Mouse (Mus musculus) hindbrain, embryonic 12.5 days (tissue): ENCODE measurements around the gene Polr2c. TPM values are rescaled to one million over a fixed set of nuclear protein-coding genes. Genes with fewer than 3 reads are reported as not detected.
"Not testable (repeated sequence)": the region's sequence is repeated elsewhere in the genome, so short reads cannot be mapped to it uniquely, and the experiment has no call there.

Experiments used
- ATAC-seq: fragments of 200-750 bp; cut with Nextera tagmentation; 2 replicates; pipeline ENCODE4 v1.8.0; 2017; ENCODE audit warnings: moderate TSS enrichment; ENCODE audit not compliant: low FRiP score
- H3K27ac ChIP-seq: fragments of 300-500 bp; sonication (generic); 2 replicates; pipeline ENCODE4 v1.5.1; 2016; ENCODE audit warnings: mild to moderate bottlenecking
- H3K27me3 ChIP-seq: fragments of 300-500 bp; sonication (generic); 2 replicates; pipeline ENCODE4 v1.6.1; 2016; ENCODE audit warnings: mild to moderate bottlenecking
- H3K36me3 ChIP-seq: fragments of 300-500 bp; sonication (generic); 2 replicates; pipeline ENCODE4 v1.6.1; 2016; ENCODE audit warnings: mild to moderate bottlenecking
- H3K4me1 ChIP-seq: fragments of 300-500 bp; sonication (generic); 2 replicates; pipeline ENCODE4 v1.6.1; 2016
- H3K4me2 ChIP-seq: fragments of 300-500 bp; sonication (generic); replicated peaks from 2 replicates; pipeline ENCODE4 v1.6.1; 2016; ENCODE audit warnings: mild to moderate bottlenecking
- H3K4me3 ChIP-seq: fragments of 300-500 bp; sonication (generic); 2 replicates; pipeline ENCODE4 v1.5.1; 2016; ENCODE audit warnings: mild to moderate bottlenecking
- H3K9ac ChIP-seq: fragments of 300-500 bp; sonication (generic); 2 replicates; pipeline ENCODE4 v1.6.1; 2016; ENCODE audit warnings: mild to moderate bottlenecking, moderate library complexity
- H3K9me3 ChIP-seq: fragments of 300-500 bp; sonication (generic); replicated peaks from 2 replicates; pipeline ENCODE4 v1.6.1; 2016; ENCODE audit warnings: mild to moderate bottlenecking
- WGBS: fragments of 180-500 bp; shearing (Covaris S2); methylation state at CpG from one replicate; pipeline ENCODE4 v1.1.7; 2016; 5-methylcytosine and 5-hydroxymethylcytosine counted together
- polyA plus RNA-seq: library from polyadenylated mRNA; unstranded; fragments of >200 nt; fragmentation: Nextera tagmentation; extraction: Ambion mirVana; gene quantifications from 2 replicates; pipeline ENCODE4 v1.2.1, GENCODE M21; 2016

Polr2c gene
- polyA plus RNA-seq, 1 experiment from 2014 or later: 129 TPM

DNA sequence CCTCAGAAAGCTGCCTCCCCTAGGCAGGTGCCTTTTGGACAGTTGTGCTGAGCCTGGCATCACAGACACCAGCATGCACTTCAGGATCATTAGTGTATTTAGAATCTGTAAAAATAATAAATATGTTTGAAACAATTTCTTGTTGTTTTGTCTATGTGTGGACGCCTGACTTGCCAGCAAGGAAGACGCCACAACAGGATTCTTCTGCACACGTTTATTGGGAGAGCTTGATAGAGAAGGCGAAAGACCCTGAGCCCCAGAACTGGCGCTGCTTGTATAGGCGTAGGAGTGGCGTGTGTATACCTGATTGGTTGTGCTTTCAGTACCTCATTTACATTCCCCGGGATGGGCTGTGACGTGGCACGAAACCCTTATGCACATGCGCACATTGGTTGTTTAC, 2.5 kb upstream of the Polr2c start:
- not testable (repeated sequence) for H3K27ac ChIP-seq, H3K9ac ChIP-seq, ATAC-seq, H3K4me2 ChIP-seq, H3K4me3 ChIP-seq, H3K9me3 ChIP-seq, H3K27me3 ChIP-seq
- Histone ChIP-seq H3K36me3 (peaks cover 40% of the 10 kb centered on the region), H3K4me1 (peaks cover 16% of the 10 kb centered on the region)
- 86% methylated on average over 11 of the region's 11 CpGs for WGBS

- 33% methylated on average over 5 of the region's 5 CpGs for WGBS
- no peaks in the 10 kb centered on the region for H3K27me3 ChIP-seq
- no peak overlapping the region for H3K27ac ChIP-seq
- H3K9ac ChIP-seq: no peak overlapping the region
- peak overlapping the region; percentile 87; the same call in 1 of the 2 replicates for H3K4me2 ChIP-seq
- peak; percentile 24; the same call in 1 of the 2 replicates for ATAC-seq
- peaks cover 16% of the 10 kb centered on the region for H3K4me1 ChIP-seq
- peaks cover 38% of the 10 kb centered on the region for H3K36me3 ChIP-seq
- peak overlapping the region; percentile 97; the same call in 1 of the 2 replicates for H3K4me3 ChIP-seq
- H3K9me3 ChIP-seq: no peaks in the 10 kb centered on the region
These were observed 272 bp upstream of the Polr2c start for GRCm38 (mm10) chr8:94857011-94857345.

- H3K9ac ChIP-seq: no peak overlapping the region
- WGBS: 75% methylated on average over 8 of the region's 8 CpGs
- H3K9me3 ChIP-seq: no peaks in the 10 kb centered on the region
- H3K4me2 ChIP-seq: no peak overlapping the region
- H3K4me1 ChIP-seq: peaks cover 16% of the 10 kb centered on the region
- peaks cover 60% of the 10 kb centered on the region for H3K36me3 ChIP-seq
- no peak overlapping the region for H3K4me3 ChIP-seq
- H3K27ac ChIP-seq: no peak overlapping the region
- no peaks in the 10 kb centered on the region for H3K27me3 ChIP-seq
- no peak for ATAC-seq
These were observed 4.2 kb downstream of the Polr2c start for GRCm38 (mm10) chr8:94861352-94861910.

DNA sequence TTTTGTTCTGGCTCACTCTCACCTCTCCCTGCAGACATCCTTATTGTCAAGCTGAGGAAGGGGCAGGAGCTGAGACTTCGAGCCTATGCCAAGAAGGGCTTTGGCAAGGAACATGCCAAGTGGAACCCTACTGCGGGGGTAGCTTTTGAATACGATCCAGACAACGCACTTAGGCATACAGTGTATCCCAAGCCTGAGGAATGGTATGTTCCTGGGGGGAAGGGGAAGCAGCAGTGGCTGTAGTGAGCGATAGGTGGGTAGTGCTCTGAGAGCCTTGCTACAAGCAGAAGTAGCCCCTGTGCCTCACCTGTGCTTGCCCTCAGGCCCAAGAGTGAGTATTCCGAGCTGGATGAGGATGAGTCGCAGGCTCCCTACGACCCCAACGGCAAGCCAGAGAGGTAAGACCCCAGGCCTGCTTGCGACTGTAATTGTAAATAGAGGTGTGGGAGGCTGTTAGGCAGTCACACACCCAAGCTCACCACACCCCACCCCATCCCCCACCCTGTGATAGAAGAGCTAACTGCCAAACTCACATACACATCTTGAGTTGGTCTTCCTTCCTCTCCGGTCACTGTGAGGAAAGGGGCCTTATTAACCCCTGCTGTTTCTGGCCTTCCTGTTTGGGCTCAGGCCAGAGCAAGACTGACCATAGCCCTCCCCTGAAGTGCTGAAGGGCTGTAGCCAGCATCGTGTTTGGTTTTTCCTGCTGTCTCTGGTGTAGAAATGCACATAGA, 5.4 kb downstream of the Polr2c start:
- Histone ChIP-seq H3K27me3 (no peaks in the 10 kb centered on the region), H3K9ac (no peak overlapping the region), H3K4me2 (no peak overlapping the region), H3K9me3 (no peaks in the 10 kb centered on the region), H3K27ac (no peak overlapping the region), H3K4me1 (peaks cover 16% of the 10 kb centered on the region), H3K36me3 (peaks cover 66% of the 10 kb centered on the region), H3K4me3 (no peak overlapping the region)
- no peak for ATAC-seq
- 89% methylated on average over 12 of the region's 12 CpGs for WGBS

GRCm38 (mm10) chr8:94863897-94864673, 6.8 kb downstream of the Polr2c start:
- Histone ChIP-seq H3K27me3 (no peaks in the 10 kb centered on the region), H3K9ac (no peak overlapping the region), H3K27ac (no peak overlapping the region), H3K4me2 (no peak overlapping the region), H3K9me3 (no peaks in the 10 kb centered on the region), H3K4me1 (peaks cover 14% of the 10 kb centered on the region), H3K36me3 (peaks cover 70% of the 10 kb centered on the region), H3K4me3 (no peak overlapping the region)
- 77% methylated on average over 10 of the region's 10 CpGs for WGBS
- no peak for ATAC-seq

- peaks cover 66% of the 10 kb centered on the region for H3K36me3 ChIP-seq
- 80% methylated on average over 10 of the region's 10 CpGs for WGBS
- no peak overlapping the region for H3K4me3 ChIP-seq
- no peak overlapping the region for H3K4me2 ChIP-seq
- peaks cover 10% of the 10 kb centered on the region; the same call in 1 of the 2 replicates for H3K27me3 ChIP-seq
- ATAC-seq: no peak
- H3K9ac ChIP-seq: no peak overlapping the region
- H3K9me3 ChIP-seq: no peaks in the 10 kb centered on the region
- H3K27ac ChIP-seq: 0 out of 2 replicates have a peak overlapping the region, but pooled peaks have one; percentile 1
- H3K4me1 ChIP-seq: peaks cover 20% of the 10 kb centered on the region
These were observed 8.0 kb downstream of the Polr2c start for GRCm38 (mm10) chr8:94865292-94865691.

- Histone ChIP-seq H3K9me3 (no peaks in the 10 kb centered on the region), H3K27ac (no peak overlapping the region), H3K4me1 (peaks cover 33% of the 10 kb centered on the region), H3K4me2 (no peak overlapping the region), H3K9ac (no peak overlapping the region), H3K36me3 (peaks cover 51% of the 10 kb centered on the region), H3K27me3 (peaks cover 13% of the 10 kb centered on the region; the same call in 1 of the 2 replicates), H3K4me3 (no peak overlapping the region)
- no peak for ATAC-seq
- 88% methylated on average over 9 of the region's 9 CpGs for WGBS
These were observed 9.7 kb downstream of the Polr2c start for GRCm38 (mm10) chr8:94866921-94867320.

DNA sequence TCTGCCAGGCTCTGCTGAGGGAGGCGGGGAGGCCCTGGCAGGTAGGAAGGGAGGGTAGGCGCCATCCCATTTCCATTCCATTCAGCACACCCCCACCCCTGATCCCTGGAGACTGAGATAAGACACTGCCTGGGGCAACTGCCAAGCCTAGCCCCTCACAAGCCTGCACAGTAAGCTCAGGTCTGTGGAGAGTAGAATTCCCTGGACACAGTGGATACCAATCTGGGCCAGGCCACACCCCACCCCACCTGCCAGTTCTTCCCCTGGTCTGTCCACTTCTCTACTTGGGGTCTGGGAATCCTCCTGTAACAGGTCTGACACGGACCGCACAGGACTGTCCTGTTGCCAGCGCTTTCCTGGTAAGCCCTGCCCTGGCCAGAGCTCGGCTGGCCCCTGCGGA, 11.9 kb downstream of the Polr2c start:
- H3K36me3 ChIP-seq: peaks cover 33% of the 10 kb centered on the region
- peak overlapping the region; percentile 44 for H3K9ac ChIP-seq
- H3K4me2 ChIP-seq: peak overlapping the region; percentile 78
- 54% methylated on average over 7 of the region's 7 CpGs for WGBS
- peak overlapping the region; percentile 54 for H3K4me3 ChIP-seq
- H3K4me1 ChIP-seq: peaks cover 40% of the 10 kb centered on the region
- no peak for ATAC-seq
- H3K27ac ChIP-seq: no peak overlapping the region; the same call in 1 of the 2 replicates
- peaks cover 16% of the 10 kb centered on the region for H3K27me3 ChIP-seq
- no peaks in the 10 kb centered on the region for H3K9me3 ChIP-seq

- H3K27me3 ChIP-seq: peaks cover 25% of the 10 kb centered on the region
- WGBS: 10% methylated on average over 4 of the region's 4 CpGs
- no peak for ATAC-seq
- H3K9me3 ChIP-seq: no peaks in the 10 kb centered on the region
- peak overlapping the region; percentile 72 for H3K9ac ChIP-seq
- peak overlapping the region; percentile 54 for H3K4me3 ChIP-seq
- H3K36me3 ChIP-seq: peaks cover 24% of the 10 kb centered on the region
- H3K4me2 ChIP-seq: peak overlapping the region; percentile 78
- H3K27ac ChIP-seq: no peak overlapping the region
- peaks cover 47% of the 10 kb centered on the region for H3K4me1 ChIP-seq
These were observed 12.8 kb downstream of the Polr2c start for GRCm38 (mm10) chr8:94870003-94870402.

- H3K4me2 ChIP-seq: peak overlapping the region; percentile 78
- peak overlapping the region; percentile 54 for H3K4me3 ChIP-seq
- H3K27ac ChIP-seq: peak overlapping the region; percentile 48; the same call in 1 of the 2 replicates
- peak overlapping the region; percentile 72 for H3K9ac ChIP-seq
- peak; percentile 64 for ATAC-seq
- peaks cover 30% of the 10 kb centered on the region for H3K27me3 ChIP-seq
- 4% methylated on average over 22 of the region's 22 CpGs for WGBS
- H3K9me3 ChIP-seq: no peaks in the 10 kb centered on the region
- H3K4me1 ChIP-seq: peaks cover 53% of the 10 kb centered on the region
- peaks cover 18% of the 10 kb centered on the region for H3K36me3 ChIP-seq
These were observed 13.3 kb downstream of the Polr2c start for GRCm38 (mm10) chr8:94870474-94871107.

DNA sequence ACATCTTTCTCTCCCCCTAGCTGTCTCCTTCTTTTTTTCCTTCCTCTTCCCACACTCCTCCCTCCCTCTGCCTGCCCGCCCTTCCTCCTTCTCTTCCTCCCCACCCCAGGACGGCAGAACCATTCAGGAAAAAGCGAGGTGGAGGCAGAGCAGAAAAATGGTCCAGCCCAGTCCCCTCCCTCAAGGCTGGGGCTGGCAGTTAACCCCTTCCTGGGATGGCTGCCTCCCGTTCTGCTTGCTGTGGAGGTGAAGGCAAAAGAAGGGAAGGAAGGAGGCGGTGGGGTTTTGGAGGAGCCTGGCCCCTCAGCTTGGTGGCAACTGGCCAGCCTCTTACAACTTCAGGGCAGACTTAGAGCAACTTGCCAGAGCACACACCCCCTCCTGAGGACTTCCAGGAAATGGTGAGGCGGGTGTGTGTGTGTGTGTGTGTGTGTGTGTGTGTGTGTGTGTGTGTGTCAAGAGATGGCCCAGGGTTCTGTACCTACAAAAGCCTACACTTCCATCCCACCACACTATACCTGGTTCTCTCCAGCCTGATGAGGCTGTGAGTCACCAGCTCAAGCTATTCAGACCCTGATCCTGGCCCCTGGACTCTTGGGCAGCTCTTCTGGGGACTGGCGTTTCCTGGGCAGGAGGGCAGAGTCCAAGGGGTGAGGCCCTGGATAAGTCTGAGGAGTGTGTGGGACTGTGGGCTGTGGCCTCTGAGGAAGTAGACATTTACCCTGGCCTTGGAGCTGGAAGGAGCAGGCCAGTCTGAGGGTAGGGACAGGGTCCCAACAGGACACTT, 14.1 kb downstream of the Polr2c start:
- H3K9ac ChIP-seq: peak overlapping the region; percentile 72
- peak overlapping the region; percentile 69 for H3K27ac ChIP-seq
- peaks cover 11% of the 10 kb centered on the region for H3K36me3 ChIP-seq
- 17% methylated on average over 6 of the region's 7 CpGs for WGBS
- peak overlapping the region; percentile 78 for H3K4me2 ChIP-seq
- H3K27me3 ChIP-seq: peaks cover 30% of the 10 kb centered on the region
- peaks cover 58% of the 10 kb centered on the region for H3K4me1 ChIP-seq
- H3K9me3 ChIP-seq: no peaks in the 10 kb centered on the region
- H3K4me3 ChIP-seq: peak overlapping the region; percentile 54
- peak; percentile 73 for ATAC-seq
